Mouse (Mus musculus): Measurements from ENCODE around the gene Stx8. TPM values are rescaled to one million over a fixed set of nuclear protein-coding genes. Genes with fewer than 3 reads are reported as not detected.

Stx8 gene
- polyA plus RNA-seq, 1 experiment, result 8.7 TPM

GRCm38 (mm10) chr11:68067806-68068205 is 101.8 kb downstream of the Stx8 start:
- no peak for DNase-seq
- TF ChIP-seq CTCF (IDR thresholded peaks at IDR 0.05; ENCODE audit: insufficient read depth, low read length) (no peak), POLR2A (IDR thresholded peaks at IDR 0.05; ENCODE audit: borderline replicate concordance, extremely low read depth, low read depth, low read length) (no peak)
- H3K4me1 ChIP-seq (ENCODE audit: control insufficient read depth, insufficient read depth, low read length), result no peaks in the 10 kb centered on the region; the same call in none of the 2 replicates
- no peak overlapping the region for H3K4me3 ChIP-seq (replicated peaks; ENCODE audit: extremely low read depth, low read depth, low read length)
- 67% methylated on average over 10 of the region's 10 CpGs for WGBS

- no peak overlapping the region for H3K4me3 ChIP-seq (replicated peaks; ENCODE audit: extremely low read depth, low read depth, low read length)
- WGBS, result 80% methylated on average over 3 of the region's 3 CpGs
- peaks cover 3% of the 10 kb centered on the region for H3K4me1 ChIP-seq (ENCODE audit: control insufficient read depth, insufficient read depth, low read length)
- no peak for DNase-seq
- TF ChIP-seq CTCF (IDR thresholded peaks at IDR 0.05; ENCODE audit: insufficient read depth, low read length), result no peak
- TF ChIP-seq POLR2A (IDR thresholded peaks at IDR 0.05; ENCODE audit: borderline replicate concordance, extremely low read depth, low read depth, low read length), result no peak
Observed at GRCm38 (mm10) chr11:68070086-68070485, 104.1 kb downstream of the Stx8 start.

DNA sequence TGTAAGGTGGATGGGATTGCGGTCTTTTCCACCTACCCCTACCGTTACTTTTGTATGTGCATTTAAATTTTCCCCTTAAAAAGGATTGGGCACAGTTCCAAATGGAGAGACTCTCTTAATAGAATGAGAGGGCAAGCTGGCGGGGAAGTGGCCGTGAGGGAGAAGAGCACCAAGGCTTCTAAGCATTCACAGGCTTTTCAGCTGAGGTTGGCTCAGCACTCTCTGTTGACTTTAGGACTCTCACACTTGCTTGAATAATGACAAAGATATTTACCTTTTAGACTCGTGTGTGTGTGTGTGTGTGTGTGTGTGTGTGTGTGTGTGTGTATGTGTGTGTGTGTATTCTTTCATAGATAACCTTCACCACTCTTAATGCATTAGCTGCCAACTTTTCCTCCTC is 105.8 kb downstream of the Stx8 start:
- H3K4me3 ChIP-seq (replicated peaks; ENCODE audit: extremely low read depth, low read depth, low read length), result no peak overlapping the region
- no peak for DNase-seq
- peaks cover 3% of the 10 kb centered on the region for H3K4me1 ChIP-seq (ENCODE audit: control insufficient read depth, insufficient read depth, low read length)
- WGBS, result 49% methylated on average over 5 of the region's 5 CpGs
- TF ChIP-seq CTCF (IDR thresholded peaks at IDR 0.05; ENCODE audit: insufficient read depth, low read length), result no peak
- no peak for TF ChIP-seq POLR2A (IDR thresholded peaks at IDR 0.05; ENCODE audit: borderline replicate concordance, extremely low read depth, low read depth, low read length)

- peaks cover 3% of the 10 kb centered on the region for H3K4me1 ChIP-seq (ENCODE audit: control insufficient read depth, insufficient read depth, low read length)
- TF ChIP-seq POLR2A (IDR thresholded peaks at IDR 0.05; ENCODE audit: borderline replicate concordance, extremely low read depth, low read depth, low read length) (no peak), CTCF (IDR thresholded peaks at IDR 0.05; ENCODE audit: insufficient read depth, low read length) (no peak)
- no peak overlapping the region for H3K4me3 ChIP-seq (replicated peaks; ENCODE audit: extremely low read depth, low read depth, low read length)
- WGBS, result 56% methylated on average over 11 of the region's 11 CpGs
- DNase-seq, result no peak
Observed at GRCm38 (mm10) chr11:68072597-68073210, 106.7 kb downstream of the Stx8 start.

GRCm38 (mm10) chr11:68074686-68075085 is 108.7 kb downstream of the Stx8 start:
- TF ChIP-seq CTCF (IDR thresholded peaks at IDR 0.05; ENCODE audit: insufficient read depth, low read length), result no peak
- no peak for TF ChIP-seq POLR2A (IDR thresholded peaks at IDR 0.05; ENCODE audit: borderline replicate concordance, extremely low read depth, low read depth, low read length)
- DNase-seq, result no peak
- Histone ChIP-seq H3K4me3 (replicated peaks; ENCODE audit: extremely low read depth, low read depth, low read length) (no peak overlapping the region), H3K4me1 (ENCODE audit: control insufficient read depth, insufficient read depth, low read length) (peaks cover 3% of the 10 kb centered on the region)
- 46% methylated on average over 5 of the region's 5 CpGs for WGBS

DNA sequence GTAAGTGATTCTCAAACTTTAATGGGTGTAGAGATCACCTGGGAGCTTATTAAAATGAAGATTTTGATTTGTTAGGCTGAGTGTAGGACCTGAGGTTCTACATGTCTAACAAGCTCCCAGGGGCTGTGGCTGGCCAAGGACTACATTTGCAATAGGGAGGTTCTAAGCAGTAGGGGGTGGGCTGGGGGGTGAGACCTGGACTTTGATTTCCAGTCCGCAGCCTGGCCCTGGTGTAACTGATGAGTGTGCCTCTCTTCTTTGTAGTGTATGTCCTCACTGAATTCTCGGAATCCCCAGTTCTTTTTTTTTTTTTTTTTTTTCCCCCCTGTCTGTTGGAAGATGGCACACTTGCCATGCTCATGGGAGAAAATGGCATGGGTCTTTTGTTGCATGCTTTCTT is 109.3 kb downstream of the Stx8 start:
- TF ChIP-seq POLR2A (IDR thresholded peaks at IDR 0.05; ENCODE audit: borderline replicate concordance, extremely low read depth, low read depth, low read length), result no peak
- TF ChIP-seq CTCF (IDR thresholded peaks at IDR 0.05; ENCODE audit: insufficient read depth, low read length), result no peak
- H3K4me3 ChIP-seq (replicated peaks; ENCODE audit: extremely low read depth, low read depth, low read length), result no peak overlapping the region
- no peak for DNase-seq
- WGBS, result 100% methylated on average over 2 of the region's 2 CpGs
- H3K4me1 ChIP-seq (ENCODE audit: control insufficient read depth, insufficient read depth, low read length), result peaks cover 3% of the 10 kb centered on the region

DNA sequence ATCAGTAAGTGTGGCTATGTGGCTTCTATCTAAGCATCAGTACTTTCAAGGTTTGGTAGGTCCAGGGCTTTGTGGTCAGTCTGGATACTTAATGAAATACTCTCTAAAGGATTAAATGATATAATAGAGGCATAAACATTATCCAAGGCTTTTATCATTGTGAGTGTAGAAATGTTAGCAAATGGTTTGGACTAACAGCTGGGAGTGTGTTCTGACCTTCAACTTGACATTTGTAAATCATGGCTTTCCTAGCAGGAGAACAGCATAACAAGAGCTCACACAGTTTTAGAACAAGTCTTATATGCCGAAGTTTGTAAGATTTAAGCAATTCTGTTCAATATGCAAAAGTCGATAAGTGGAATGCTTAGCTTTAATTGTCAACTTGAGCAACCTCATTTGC is 113.8 kb downstream of the Stx8 start:
- H3K4me1 ChIP-seq (ENCODE audit: control insufficient read depth, insufficient read depth, low read length), result no peaks in the 10 kb centered on the region
- no peak overlapping the region for H3K4me3 ChIP-seq (replicated peaks; ENCODE audit: extremely low read depth, low read depth, low read length)
- WGBS, result 81% methylated on average over 2 of the region's 2 CpGs
- DNase-seq, result no peak
- TF ChIP-seq CTCF (IDR thresholded peaks at IDR 0.05; ENCODE audit: insufficient read depth, low read length), result no peak
- TF ChIP-seq POLR2A (IDR thresholded peaks at IDR 0.05; ENCODE audit: borderline replicate concordance, extremely low read depth, low read depth, low read length), result no peak

- DNase-seq, result no peak
- no peaks in the 10 kb centered on the region for H3K4me1 ChIP-seq (ENCODE audit: control insufficient read depth, insufficient read depth, low read length)
- WGBS, result 87% methylated on average over 2 of the region's 2 CpGs
- H3K4me3 ChIP-seq (replicated peaks; ENCODE audit: extremely low read depth, low read depth, low read length), result no peak overlapping the region
- no peak for TF ChIP-seq CTCF (IDR thresholded peaks at IDR 0.05; ENCODE audit: insufficient read depth, low read length)
- TF ChIP-seq POLR2A (IDR thresholded peaks at IDR 0.05; ENCODE audit: borderline replicate concordance, extremely low read depth, low read depth, low read length), result no peak
Observed at GRCm38 (mm10) chr11:68080999-68081398, 115.0 kb downstream of the Stx8 start.

GRCm38 (mm10) chr11:68082756-68083155 is 116.8 kb downstream of the Stx8 start:
- Histone ChIP-seq H3K4me3 (replicated peaks; ENCODE audit: extremely low read depth, low read depth, low read length) (no peak overlapping the region), H3K4me1 (ENCODE audit: control insufficient read depth, insufficient read depth, low read length) (peaks cover 5% of the 10 kb centered on the region)
- 92% methylated on average over 12 of the region's 12 CpGs for WGBS
- TF ChIP-seq CTCF (IDR thresholded peaks at IDR 0.05; ENCODE audit: insufficient read depth, low read length), result no peak
- no peak for TF ChIP-seq POLR2A (IDR thresholded peaks at IDR 0.05; ENCODE audit: borderline replicate concordance, extremely low read depth, low read depth, low read length)
- no peak for DNase-seq

DNA sequence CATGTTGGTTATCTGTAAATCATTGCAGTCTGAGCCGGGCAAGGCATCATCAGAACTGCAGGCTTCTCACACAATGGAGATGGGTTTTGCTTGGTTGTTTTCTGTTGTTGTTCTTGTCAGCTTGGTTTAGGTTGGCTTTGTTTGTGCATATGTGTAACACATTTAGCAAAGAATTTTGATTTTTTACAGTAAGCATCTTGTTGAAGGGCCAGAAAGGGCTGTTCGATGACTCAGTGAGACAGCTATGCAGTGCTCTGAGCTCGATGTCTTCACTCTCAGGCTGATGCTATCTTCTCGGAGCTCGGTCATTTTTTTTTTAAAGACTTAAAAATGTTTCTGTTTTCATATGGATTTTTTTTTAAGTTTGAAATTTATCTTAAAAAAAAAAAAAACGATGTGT is 117.6 kb downstream of the Stx8 start:
- DNase-seq, result no peak
- Histone ChIP-seq H3K4me3 (replicated peaks; ENCODE audit: extremely low read depth, low read depth, low read length) (no peak overlapping the region), H3K4me1 (ENCODE audit: control insufficient read depth, insufficient read depth, low read length) (peaks cover 5% of the 10 kb centered on the region)
- TF ChIP-seq CTCF (IDR thresholded peaks at IDR 0.05; ENCODE audit: insufficient read depth, low read length) (no peak), POLR2A (IDR thresholded peaks at IDR 0.05; ENCODE audit: borderline replicate concordance, extremely low read depth, low read depth, low read length) (no peak)
- 78% methylated on average over 6 of the region's 6 CpGs for WGBS
